Mouse (Mus musculus): ENCODE results near the gene Plaur.

- peak; percentile 30 for TF ChIP-seq CTCF (IDR thresholded peaks at IDR 0.05; ENCODE audit: low read depth, low read length)
- TF ChIP-seq EP300 (IDR thresholded peaks at IDR 0.05; ENCODE audit: insufficient read depth, low read depth, low read length), result no peak
These were observed 12.7 kb downstream of the Plaur start for GRCm38 (mm10) chr7:24474811-24475506.
